Mouse (Mus musculus) forebrain, embryonic 14.5 days (tissue): ENCODE measurements at regions not wholly inside any gene's neighbourhood (a gene's known extent, or its start where the extent isn't known, plus 50 kb on each side); places are given as distances from the start of the nearest gene placed in this dataset.
A peak's percentile ranks its signal among the peaks of the same experiment; 100 is the strongest.

Experiments
- ATAC-seq: fragments of 200-750 bp; cut with Nextera tagmentation; 2 replicates; pipeline ENCODE4 v1.8.0; 2017; ENCODE audit warnings: mild to moderate bottlenecking, moderate library complexity
- DNase-seq: peaks from one replicate; pipeline ENCODE4 v3.0.0-alpha.2; 2015; ENCODE audit warnings: low spot score
- H3K27ac ChIP-seq: fragments of 300-500 bp; sonication (generic); 2 replicates; pipeline ENCODE4 v1.5.1; 2014; ENCODE audit warnings: low read depth, mild to moderate bottlenecking, control low read depth, low read length, moderate library complexity
- H3K27me3 ChIP-seq: fragments of 300-500 bp; sonication (generic); replicated peaks from 2 replicates; pipeline ENCODE4 v1.6.1; 2014; ENCODE audit warnings: low read length, control low read depth, mixed read lengths; ENCODE audit not compliant: control insufficient read depth, insufficient read depth
- H3K36me3 ChIP-seq: fragments of 300-500 bp; sonication (generic); 2 replicates; pipeline ENCODE4 v1.6.1; 2014; ENCODE audit warnings: low read length, control low read depth; ENCODE audit not compliant: control insufficient read depth, insufficient read depth
- H3K4me1 ChIP-seq: fragments of 300-500 bp; sonication (generic); 2 replicates; pipeline ENCODE4 v1.6.1; 2014; ENCODE audit warnings: antibody characterized with exemption, low read length, control low read depth; ENCODE audit not compliant: control insufficient read depth, insufficient read depth
- H3K4me2 ChIP-seq: fragments of 300-500 bp; sonication (generic); 2 replicates; pipeline ENCODE4 v1.6.1; 2014; ENCODE audit warnings: mild to moderate bottlenecking, control low read depth, low read length
- H3K4me3 ChIP-seq: fragments of 300-500 bp; sonication (generic); 2 replicates; pipeline ENCODE4 v1.5.1; 2014; ENCODE audit warnings: low read depth, low read length, control low read depth
- H3K9ac ChIP-seq: fragments of 300-500 bp; sonication (generic); 2 replicates; pipeline ENCODE4 v1.6.1; 2014; ENCODE audit warnings: mild to moderate bottlenecking, low read length, control low read depth, moderate library complexity
- H3K9me3 ChIP-seq: fragments of 300-500 bp; sonication (generic); replicated peaks from 2 replicates; pipeline ENCODE4 v1.6.1; 2016; ENCODE audit warnings: low read length, control low read depth, mixed read lengths; ENCODE audit not compliant: control insufficient read depth
- WGBS: fragments of 180-500 bp; shearing (Covaris S2); extraction: QIAGEN DNeasy Blood & Tissue Kit; methylation state at CpG from one replicate; pipeline ENCODE4 v1.1.7; 2014; 5-methylcytosine and 5-hydroxymethylcytosine counted together

GRCm38 (mm10) chr8:24258622-24259021, 467.0 kb downstream of the Adam3 start:
- 88% methylated on average over 3 of the region's 3 CpGs for WGBS
- H3K9ac ChIP-seq: no peak overlapping the region

GRCm38 (mm10) chr8:24242211-24242610, 483.4 kb downstream of the Adam3 start:
- no peak overlapping the region for H3K27ac ChIP-seq
- H3K36me3 ChIP-seq: no peaks in the 10 kb centered on the region
- DNase-seq: no peak
- whole genome bisulfite sequencing: 68% methylated on average over 6 of the region's 6 CpGs
- ATAC-seq: no peak
- no peak overlapping the region for H3K4me3 ChIP-seq
- H3K9me3 ChIP-seq: 0 out of 2 replicates have a peak, but pooled peaks cover 5% of the 10 kb centered on the region
- no peak overlapping the region for H3K9ac ChIP-seq
- H3K4me2 ChIP-seq: no peak overlapping the region
- H3K27me3 ChIP-seq: no peaks in the 10 kb centered on the region
- no peaks in the 10 kb centered on the region for H3K4me1 ChIP-seq

More at GRCm38 (mm10) chr8:24258622-24259021, 467.0 kb downstream of the Adam3 start:
- H3K36me3 ChIP-seq: no peaks in the 10 kb centered on the region
- H3K4me1 ChIP-seq: no peaks in the 10 kb centered on the region
- no peaks in the 10 kb centered on the region for H3K27me3 ChIP-seq
- ATAC-seq: no peak
- H3K4me3 ChIP-seq: no peak overlapping the region
- no peak overlapping the region for H3K4me2 ChIP-seq
- H3K27ac ChIP-seq: no peak overlapping the region
- peak; percentile 33 for DNase-seq
- no peaks in the 10 kb centered on the region for H3K9me3 ChIP-seq

- H3K4me2 ChIP-seq: no peak overlapping the region
- no peak overlapping the region for H3K4me3 ChIP-seq
- no peak overlapping the region for H3K9ac ChIP-seq
- 84% methylated on average over 7 of the region's 7 CpGs for WGBS
- no peaks in the 10 kb centered on the region for H3K27me3 ChIP-seq
- 0 out of 2 replicates have a peak, but pooled peaks cover 5% of the 10 kb centered on the region for H3K9me3 ChIP-seq
- no peak overlapping the region for H3K27ac ChIP-seq
- no peaks in the 10 kb centered on the region for H3K4me1 ChIP-seq
- H3K36me3 ChIP-seq: no peaks in the 10 kb centered on the region
- DNase-seq (no peak), ATAC-seq (no peak)
Observed at GRCm38 (mm10) chr8:24240211-24240983, 485.3 kb downstream of the Adam3 start.

GRCm38 (mm10) chr8:24234981-24235380, 490.7 kb downstream of the Adam3 start:
- Histone ChIP-seq H3K4me3 (no peak overlapping the region), H3K27me3 (no peaks in the 10 kb centered on the region), H3K27ac (no peak overlapping the region), H3K4me1 (no peaks in the 10 kb centered on the region), H3K9me3 (no peaks in the 10 kb centered on the region), H3K4me2 (no peak overlapping the region), H3K9ac (no peak overlapping the region), H3K36me3 (no peaks in the 10 kb centered on the region)
- ATAC-seq (no peak), DNase-seq (no peak)
- WGBS: 79% methylated on average over 7 of the region's 7 CpGs

- WGBS: 63% methylated on average over 1 of the region's 1 CpGs
- ATAC-seq (0 out of 2 replicates have a peak, but pooled peaks have one; percentile 18), DNase-seq (peak; percentile 18)
- Histone ChIP-seq H3K9ac (no peak overlapping the region), H3K27ac (no peak overlapping the region), H3K4me1 (no peaks in the 10 kb centered on the region), H3K4me3 (no peak overlapping the region), H3K27me3 (no peaks in the 10 kb centered on the region), H3K4me2 (no peak overlapping the region), H3K9me3 (no peaks in the 10 kb centered on the region), H3K36me3 (no peaks in the 10 kb centered on the region)
Observed at GRCm38 (mm10) chr8:24228148-24228547, 497.5 kb downstream of the Adam3 start.

GRCm38 (mm10) chr8:24227331-24228072, 498.1 kb downstream of the Adam3 start:
- no peaks in the 10 kb centered on the region for H3K4me1 ChIP-seq
- no peak overlapping the region for H3K9ac ChIP-seq
- no peaks in the 10 kb centered on the region for H3K36me3 ChIP-seq
- no peak overlapping the region for H3K4me3 ChIP-seq
- H3K9me3 ChIP-seq: no peaks in the 10 kb centered on the region
- no peak overlapping the region for H3K27ac ChIP-seq
- DNase-seq: no peak
- H3K4me2 ChIP-seq: no peak overlapping the region
- 68% methylated on average over 5 of the region's 5 CpGs for WGBS
- no peaks in the 10 kb centered on the region for H3K27me3 ChIP-seq
- ATAC-seq: no peak

GRCm38 (mm10) chr8:24220222-24220621, 505.4 kb downstream of the Adam3 start:
- ATAC-seq (no peak), DNase-seq (no peak)
- Histone ChIP-seq H3K4me3 (no peak overlapping the region), H3K9me3 (no peaks in the 10 kb centered on the region), H3K4me2 (no peak overlapping the region), H3K27ac (0 out of 2 replicates have a peak overlapping the region, but pooled peaks have one; percentile 9), H3K27me3 (no peaks in the 10 kb centered on the region), H3K9ac (no peak overlapping the region), H3K4me1 (no peaks in the 10 kb centered on the region), H3K36me3 (no peaks in the 10 kb centered on the region)
- WGBS: 84% methylated on average over 8 of the region's 8 CpGs

GRCm38 (mm10) chr8:24216655-24217054, 509.0 kb downstream of the Adam3 start:
- 92% methylated on average over 6 of the region's 6 CpGs for WGBS
- ATAC-seq: no peak
- H3K36me3 ChIP-seq: no peaks in the 10 kb centered on the region

More at GRCm38 (mm10) chr8:24216655-24217054, 509.0 kb downstream of the Adam3 start:
- Histone ChIP-seq H3K4me1 (no peaks in the 10 kb centered on the region), H3K9ac (no peak overlapping the region), H3K9me3 (no peaks in the 10 kb centered on the region), H3K4me2 (no peak overlapping the region), H3K27ac (no peak overlapping the region), H3K27me3 (no peaks in the 10 kb centered on the region), H3K4me3 (no peak overlapping the region)
- no peak for DNase-seq
